Mouse (Mus musculus) T-helper 1 cell (primary cell): ENCODE measurements around the gene Tspan15.

Experiments
- in situ Hi-C: fragments of 300-600 bp; cut with MboI, MseI; formaldehyde crosslinking; loops from one replicate; pipeline ENCODE4 v1.15.1; 2025; ENCODE audit warnings: high pct_unique_total_duplicates

The Tspan15 gene

DNA sequence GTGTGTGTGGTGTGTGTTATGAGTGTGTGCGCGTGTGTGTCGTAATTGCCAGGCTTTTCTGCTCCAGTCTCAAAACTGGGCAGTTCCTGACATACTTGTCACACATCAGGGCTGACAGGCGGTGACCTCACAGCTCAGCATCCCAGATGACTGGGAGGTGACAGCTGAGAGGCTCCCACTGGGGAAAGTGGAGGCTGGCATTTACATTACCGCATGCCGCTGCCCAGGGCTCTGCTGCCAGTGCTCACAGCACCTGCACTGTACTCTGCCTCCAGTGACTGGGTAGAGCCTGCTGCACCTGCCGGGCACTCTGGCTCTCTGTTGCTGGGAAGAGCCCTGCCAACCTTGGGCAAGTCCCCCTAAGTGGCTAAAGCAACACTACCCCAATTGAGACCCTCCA lies 40.2 kb downstream of the Tspan15 start:
- in situ Hi-C loops: no loop called here

GRCm38 (mm10) chr10:62189910-62190309 lies 41.1 kb downstream of the Tspan15 start:
- in situ Hi-C loops: loop anchor here (5.0 kb wide), 1 partner anchor 207 kb away; no protein-coding TSS in a partner anchor

GRCm38 (mm10) chr10:62189303-62189702 lies 41.7 kb downstream of the Tspan15 start:
- in situ Hi-C loops: loop anchor here (5.0 kb wide), 1 partner anchor 208 kb away; no protein-coding TSS in a partner anchor

GRCm38 (mm10) chr10:62186882-62187281 lies 44.2 kb downstream of the Tspan15 start:
- in situ Hi-C loops: loop anchor here (5.0 kb wide), 1 partner anchor 210 kb away; no protein-coding TSS in a partner anchor

DNA sequence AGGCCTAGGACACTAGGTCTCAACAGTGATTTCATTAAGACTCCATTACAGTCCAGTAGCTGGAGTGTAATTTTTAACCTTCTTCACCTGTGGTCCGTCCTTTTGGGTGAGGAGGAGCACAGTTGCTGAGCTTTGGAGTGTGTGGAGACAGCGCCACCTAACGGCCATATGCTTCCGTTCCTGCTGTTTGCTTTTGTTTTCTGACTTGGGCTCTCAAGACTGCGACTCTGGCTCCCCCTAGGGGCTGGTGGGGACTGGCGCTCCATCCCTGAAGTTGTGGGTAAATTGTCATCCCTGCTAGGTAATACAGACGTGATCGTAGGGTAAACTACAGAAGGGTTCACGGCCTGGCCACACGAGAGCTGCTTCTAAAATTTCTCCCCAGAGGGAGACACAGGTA lies 48.0 kb downstream of the Tspan15 start:
- in situ Hi-C loops: loop anchor here (5.0 kb wide), 1 partner anchor 81 kb away; no protein-coding TSS in a partner anchor

DNA sequence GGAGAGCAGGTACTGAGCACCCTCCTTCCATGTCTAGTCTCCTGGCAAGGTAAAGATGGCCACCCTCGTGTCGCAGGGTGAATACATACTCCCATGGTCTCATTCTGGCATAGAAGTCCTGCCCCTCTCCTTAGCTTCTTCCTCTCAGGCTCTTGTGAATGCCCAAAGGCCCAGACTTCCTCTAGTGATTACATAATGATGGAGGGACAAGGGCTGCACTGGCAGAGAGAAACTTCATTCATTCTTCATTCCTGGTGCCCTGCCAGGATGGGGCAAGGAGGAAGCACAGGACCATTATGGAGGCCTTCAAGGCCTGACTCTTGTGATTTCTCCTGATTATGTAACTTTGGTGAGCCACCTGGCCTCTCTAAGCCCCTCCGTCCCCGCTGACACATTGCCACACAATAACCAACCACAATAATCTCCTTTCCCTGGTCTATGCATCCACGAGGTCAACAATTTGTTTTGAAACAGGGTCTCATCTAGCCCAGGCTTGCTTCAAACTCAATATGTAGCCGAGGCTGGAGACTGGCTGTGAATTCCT lies 48.5 kb downstream of the Tspan15 start:
- in situ Hi-C loops: loop anchor here (5.0 kb wide), 1 partner anchor 80 kb away; no protein-coding TSS in a partner anchor

DNA sequence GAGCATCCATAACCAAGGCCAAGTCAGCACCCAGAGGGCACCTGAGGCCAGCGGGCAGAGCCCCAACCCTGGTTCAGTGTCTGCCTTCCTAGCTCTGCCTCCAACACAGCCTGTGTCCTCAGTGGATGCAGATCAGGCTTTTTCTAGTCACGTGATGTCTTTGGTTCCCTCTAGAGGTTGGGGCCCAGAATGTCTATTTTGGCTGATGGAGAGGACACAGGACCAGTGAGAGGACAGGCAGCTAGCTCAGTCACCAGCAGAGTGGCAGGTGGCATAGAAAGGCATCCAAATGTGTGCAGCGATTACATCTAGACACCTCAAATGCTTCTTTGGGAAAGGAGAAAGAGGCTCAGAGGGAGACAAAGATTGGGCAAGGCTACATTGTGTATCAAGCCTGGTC lies 49.4 kb downstream of the Tspan15 start:
- in situ Hi-C loops: loop anchor here (5.0 kb wide), 1 partner anchor 79 kb away; no protein-coding TSS in a partner anchor

GRCm38 (mm10) chr10:62179944-62180343 lies 51.1 kb downstream of the Tspan15 start:
- in situ Hi-C loops: loop anchor here (5.0 kb wide), 1 partner anchor 78 kb away; no protein-coding TSS in a partner anchor

GRCm38 (mm10) chr10:62174533-62175313 lies 56.3 kb downstream of the Tspan15 start:
- in situ Hi-C loops: no loop called here

GRCm38 (mm10) chr10:62173941-62174448 lies 57.1 kb downstream of the Tspan15 start:
- in situ Hi-C loops: no loop called here

DNA sequence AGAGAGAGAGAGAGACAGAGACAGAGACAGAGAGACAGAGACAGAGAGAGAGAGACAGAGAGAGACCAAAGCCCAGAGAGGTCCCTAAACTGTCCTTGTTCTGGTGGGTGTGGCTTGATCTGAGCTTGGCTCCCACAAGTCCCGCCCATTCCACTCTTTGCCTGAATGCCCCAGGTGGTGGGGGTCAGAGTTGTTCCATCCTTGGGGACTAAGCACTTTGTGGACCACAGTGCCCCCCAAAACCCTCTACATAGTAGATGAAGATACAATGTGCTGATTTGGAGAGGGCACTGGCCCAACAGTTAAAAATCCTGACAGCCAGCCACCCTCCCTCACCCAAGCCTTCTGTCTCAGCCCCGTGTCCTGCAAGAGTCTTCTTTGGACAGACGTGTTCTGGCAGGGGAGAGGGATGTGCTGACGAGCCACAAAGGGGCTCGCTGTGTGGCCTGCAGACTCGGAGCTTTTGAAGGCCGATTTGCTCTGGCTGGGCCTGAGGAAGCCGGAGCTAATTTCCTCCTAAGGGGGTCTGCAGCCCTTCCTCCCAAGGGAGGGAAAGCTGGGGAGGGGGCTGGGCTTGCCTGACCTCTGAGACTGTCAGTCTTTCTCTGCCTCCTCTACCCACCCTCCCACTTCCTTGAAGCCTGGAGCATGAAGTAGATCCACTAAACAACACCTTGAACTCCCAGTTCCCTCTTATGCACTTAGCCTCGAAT lies 58.1 kb downstream of the Tspan15 start:
- in situ Hi-C loops: no loop called here

GRCm38 (mm10) chr10:62162410-62162809 lies 68.6 kb downstream of the Tspan15 start:
- in situ Hi-C loops: no loop called here

DNA sequence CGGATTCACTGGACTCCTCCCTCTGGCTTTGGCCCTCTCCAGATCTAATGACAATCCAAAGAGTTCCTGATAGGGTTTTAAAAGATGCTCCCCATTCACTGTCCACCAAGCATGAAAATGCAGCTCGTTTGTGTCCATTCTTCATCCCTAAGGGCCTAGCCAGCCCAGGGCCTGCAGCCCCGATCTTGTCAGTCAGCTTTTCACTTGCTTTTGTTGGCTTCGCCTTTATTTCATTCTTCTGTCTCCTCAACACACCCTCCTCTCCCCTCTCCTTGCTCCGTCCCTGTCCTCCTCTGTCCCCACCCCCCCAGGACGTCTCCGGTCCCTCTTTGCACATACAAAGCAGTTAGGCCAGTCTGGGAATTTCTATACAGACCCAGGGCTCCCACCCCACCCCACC lies 81.1 kb downstream of the Tspan15 start:
- in situ Hi-C loops: no loop called here

GRCm38 (mm10) chr10:62147466-62148248 lies 83.4 kb downstream of the Tspan15 start:
- in situ Hi-C loops: no loop called here

- in situ Hi-C loops: no loop called here
Measured at GRCm38 (mm10) chr10:62145957-62146356, 85.1 kb downstream of the Tspan15 start.

GRCm38 (mm10) chr10:62143820-62144219 lies 87.2 kb downstream of the Tspan15 start, which contains the start of gene Fam241b:
Gene Fam241b, minus strand, starts transcription at chr10:62143920.
- in situ Hi-C loops: no loop called here

- in situ Hi-C loops: no loop called here
Measured at GRCm38 (mm10) chr10:62138040-62138439, 93.0 kb downstream of the Tspan15 start.

DNA sequence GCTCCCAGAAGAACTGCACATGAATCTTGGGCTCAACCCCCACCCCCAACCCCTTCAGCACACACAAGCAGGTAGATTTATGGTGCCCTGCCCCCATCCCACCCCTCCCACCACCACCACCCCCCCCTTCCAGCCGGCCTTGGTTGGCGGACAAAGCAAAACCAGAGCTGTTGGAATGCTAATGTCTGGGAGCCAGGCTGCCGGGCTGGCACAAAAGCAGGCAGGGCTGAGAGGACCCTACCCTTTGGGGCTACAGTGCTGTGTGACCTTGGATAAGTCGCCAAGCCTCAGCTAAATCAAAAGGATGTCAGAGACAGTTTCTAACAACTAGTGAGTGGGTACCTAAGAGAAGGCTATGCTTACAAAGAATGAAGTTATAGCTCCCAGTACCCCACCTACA lies 93.9 kb downstream of the Tspan15 start:
- in situ Hi-C loops: no loop called here

GRCm38 (mm10) chr10:62135696-62136470 lies 95.2 kb downstream of the Tspan15 start:
- in situ Hi-C loops: no loop called here
